Comparison of ENCODE assay signal across 28 mouse cellular contexts in genomic region chrX:69815054-69815453, GRCm38 (mm10).
"Had no signal": no experiment of that assay in that cellular context is flagged by ENCODE, and none has a peak within 500 bp of the region (broad histone marks: within the 10 kb centered on the region; RNA-seq: fewer than 3 reads in every experiment).

No protein-coding gene starts in this region.

- H3K4me2 ChIP-seq: embryonic facial prominence, embryonic 12.5 days; embryonic facial prominence, embryonic 13.5 days; embryonic facial prominence, embryonic 15.5 days; forebrain, embryonic 12.5 days; forebrain, embryonic 13.5 days; forebrain, embryonic 15.5 days had no signal

- H3K4me3 ChIP-seq: embryonic facial prominence, embryonic 10.5 days; embryonic facial prominence, embryonic 12.5 days; embryonic facial prominence, embryonic 13.5 days; embryonic facial prominence, embryonic 15.5 days; erythroblast, embryonic 14.5 days; forebrain, embryonic 10.5 days; forebrain, embryonic 12.5 days; forebrain, embryonic 13.5 days; forebrain, embryonic 15.5 days; gastrocnemius, adult 2 months; heart, adult 2 months had no signal

- ATAC-seq: forebrain, embryonic 13.5 days; forebrain, embryonic 14.5 days; forebrain, embryonic 15.5 days; forebrain, embryonic 16.5 days; forebrain, postnatal 0 days had no signal

- H3K4me1 ChIP-seq: embryonic facial prominence, embryonic 10.5 days; embryonic facial prominence, embryonic 12.5 days; embryonic facial prominence, embryonic 13.5 days; embryonic facial prominence, embryonic 15.5 days; forebrain, embryonic 10.5 days; forebrain, embryonic 12.5 days; forebrain, embryonic 13.5 days; forebrain, embryonic 15.5 days had no signal

- H3K9ac ChIP-seq: embryonic facial prominence, embryonic 12.5 days; embryonic facial prominence, embryonic 13.5 days; embryonic facial prominence, embryonic 15.5 days; forebrain, embryonic 12.5 days; forebrain, embryonic 13.5 days; forebrain, embryonic 15.5 days; forebrain, postnatal 0 days had no signal

- H3K36me3 ChIP-seq: embryonic facial prominence, embryonic 10.5 days; embryonic facial prominence, embryonic 12.5 days; embryonic facial prominence, embryonic 13.5 days; embryonic facial prominence, embryonic 15.5 days; forebrain, embryonic 10.5 days; forebrain, embryonic 12.5 days; forebrain, embryonic 15.5 days had no signal

- DNase-seq: cerebellum, adult 8-10 months; cerebellum, adult 9-10 months; cerebellum, adult 9-11 months; cerebellum, postnatal 10 days; cerebellum, postnatal 14 days; cerebellum, postnatal 25 days; cerebellum, postnatal 36 days; embryo, embryonic 11 days; forebrain, postnatal 0 days; gastrocnemius, adult 2 months; gastrocnemius, postnatal 10 days; gastrocnemius, postnatal 14 days; gastrocnemius, postnatal 25 days; gastrocnemius, postnatal 36 days; heart, adult 11 months; heart, adult 18-20 months; heart, adult 2 months had no signal

- H3K9me3 ChIP-seq: embryonic facial prominence, embryonic 10.5 days; embryonic facial prominence, embryonic 12.5 days; embryonic facial prominence, embryonic 13.5 days; embryonic facial prominence, embryonic 15.5 days; forebrain, embryonic 10.5 days; forebrain, embryonic 12.5 days; forebrain, embryonic 13.5 days; forebrain, embryonic 15.5 days had no signal

- H3K27me3 ChIP-seq: embryonic facial prominence, embryonic 12.5 days; embryonic facial prominence, embryonic 13.5 days; embryonic facial prominence, embryonic 15.5 days; forebrain, embryonic 12.5 days; forebrain, embryonic 13.5 days; forebrain, embryonic 15.5 days had no signal

- H3K27ac ChIP-seq: embryonic facial prominence, embryonic 10.5 days; embryonic facial prominence, embryonic 12.5 days; embryonic facial prominence, embryonic 13.5 days; embryonic facial prominence, embryonic 15.5 days; forebrain, embryonic 10.5 days; forebrain, embryonic 12.5 days; forebrain, embryonic 13.5 days; forebrain, embryonic 15.5 days; gastrocnemius, adult 2 months; heart, adult 2 months had no signal
